Mouse (Mus musculus): ENCODE results near the gene Wapl.

DNA sequence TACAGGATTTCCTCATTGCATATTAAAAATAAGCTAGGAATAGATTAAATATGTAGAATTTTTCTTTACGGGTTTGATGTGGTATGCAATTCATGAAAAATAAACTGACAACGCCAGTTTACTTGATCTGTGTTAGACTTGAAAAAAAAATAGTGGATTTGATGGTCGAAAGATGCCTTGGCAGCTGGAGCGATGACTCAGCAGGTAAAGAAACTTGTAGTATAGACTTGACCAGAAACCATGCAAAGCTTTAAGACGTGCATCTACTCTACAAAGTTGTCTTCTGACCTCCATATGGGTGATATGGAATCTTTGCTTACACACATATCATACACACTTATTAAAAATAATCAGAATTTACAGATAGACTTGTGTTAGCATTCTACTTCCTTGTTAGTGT is 61.7 kb downstream of the Wapl start:
- TF ChIP-seq CTCF (IDR thresholded peaks at IDR 0.05; ENCODE audit: borderline replicate concordance, insufficient read depth, low read depth, low read length): no peak
- TF ChIP-seq POLR2A (IDR thresholded peaks at IDR 0.05; ENCODE audit: borderline replicate concordance, insufficient read depth, low read length): no peak
